Mouse (Mus musculus) spleen, postnatal 4 days (tissue): ENCODE data around the gene Heatr5a.

Experiments used
- DNase-seq, 2 experiments: peaks; one replicate each; pipeline ENCODE4 v3.0.0; 2022; ENCODE audit warnings: low spot score in 2 of 2

Gene Heatr5a

GRCm38 (mm10) chr12:51883297-51883805, 87.8 kb downstream of the Heatr5a start:
- no peak for DNase-seq

GRCm38 (mm10) chr12:51882606-51883296, 88.4 kb downstream of the Heatr5a start:
- no peak for DNase-seq

- DNase-seq: no peak
Measured at GRCm38 (mm10) chr12:51881775-51882174, 89.3 kb downstream of the Heatr5a start.

- DNase-seq: no peak
Measured at GRCm38 (mm10) chr12:51871446-51872144, 99.5 kb downstream of the Heatr5a start.

GRCm38 (mm10) chr12:51869511-51869910, 101.6 kb downstream of the Heatr5a start:
- no peak for DNase-seq

GRCm38 (mm10) chr12:51867076-51867475, 104.0 kb downstream of the Heatr5a start:
- DNase-seq: no peak

- no peak for DNase-seq
Measured at GRCm38 (mm10) chr12:51866226-51866910, 104.8 kb downstream of the Heatr5a start.

- no peak for DNase-seq
Measured at GRCm38 (mm10) chr12:51865790-51866179, 105.3 kb downstream of the Heatr5a start.

GRCm38 (mm10) chr12:51865061-51865789, 105.9 kb downstream of the Heatr5a start:
- DNase-seq: no peak

GRCm38 (mm10) chr12:51863116-51864002, 107.8 kb downstream of the Heatr5a start:
- DNase-seq: no peak

GRCm38 (mm10) chr12:51858134-51859028, 112.7 kb downstream of the Heatr5a start:
- no peak for DNase-seq

GRCm38 (mm10) chr12:51856768-51857295, 114.3 kb downstream of the Heatr5a start:
- no peak for DNase-seq

GRCm38 (mm10) chr12:51855872-51856271, 115.2 kb downstream of the Heatr5a start:
- no peak for DNase-seq

GRCm38 (mm10) chr12:51855453-51855852, 115.7 kb downstream of the Heatr5a start:
- DNase-seq: no peak

- no peak for DNase-seq
Measured at GRCm38 (mm10) chr12:51851617-51852016, 119.5 kb downstream of the Heatr5a start.

- DNase-seq: no peak
Measured at GRCm38 (mm10) chr12:51851155-51851554, 120.0 kb downstream of the Heatr5a start.

GRCm38 (mm10) chr12:51850339-51850738, 120.8 kb downstream of the Heatr5a start:
- no peak for DNase-seq

- no peak for DNase-seq
Measured at GRCm38 (mm10) chr12:51849902-51850301, 121.2 kb downstream of the Heatr5a start.

GRCm38 (mm10) chr12:51847953-51848680, 123.0 kb downstream of the Heatr5a start:
- DNase-seq: no peak
